Mouse (Mus musculus) testis, adult 2 months (tissue): ENCODE measurements around the gene Pik3c2a. TPM values are rescaled to one million over a fixed set of nuclear protein-coding genes. Genes with fewer than 3 reads are reported as not detected.

Experiments
- H3K27ac ChIP-seq: fragments of 200-500 bp; 2 replicates; pipeline ENCODE4 v1.5.1; 2012; ENCODE audit warnings: low read depth, low read length; ENCODE audit not compliant: control insufficient read depth, insufficient read depth
- H3K27me3 ChIP-seq: fragments of 200-500 bp; 2 replicates; pipeline ENCODE4 v1.6.1; 2012; ENCODE audit warnings: mild to moderate bottlenecking, low read length, moderate library complexity; ENCODE audit not compliant: control insufficient read depth, insufficient read depth
- H3K36me3 ChIP-seq: fragments of 200-500 bp; 2 replicates; pipeline ENCODE4 v1.6.1; 2012; ENCODE audit warnings: mild to moderate bottlenecking, low read length; ENCODE audit not compliant: control insufficient read depth, insufficient read depth
- H3K4me1 ChIP-seq: fragments of 200-500 bp; 2 replicates; pipeline ENCODE4 v1.6.1; 2012; ENCODE audit warnings: low read length; ENCODE audit not compliant: control insufficient read depth, insufficient read depth
- H3K4me3 ChIP-seq: fragments of 200-500 bp; 2 replicates; pipeline ENCODE4 v1.5.1; 2012; ENCODE audit warnings: low read depth, mild to moderate bottlenecking, low read length, moderate library complexity, mixed read lengths; ENCODE audit not compliant: control insufficient read depth
- CTCF ChIP-seq: fragments of 200-500 bp; IDR thresholded peaks from 2 replicates; pipeline ENCODE4 v1.5.1; 2012; ENCODE audit warnings: low read depth, mild to moderate bottlenecking, inconsistent platforms, low read length, moderate library complexity; ENCODE audit not compliant: control insufficient read depth, insufficient read depth, insufficient replicate concordance
- POLR2A ChIP-seq: fragments of 200-500 bp; IDR thresholded peaks from 2 replicates; pipeline ENCODE4 v1.6.1; 2012; ENCODE audit warnings: low read depth, mild to moderate bottlenecking, inconsistent platforms, low read length, moderate library complexity; ENCODE audit not compliant: control insufficient read depth
- polyA plus RNA-seq: library from polyadenylated mRNA; depleted of rRNA; stranded (reverse); fragments of >200 nt; gene quantifications from 2 replicates; pipeline ENCODE4 v1.2.3, GENCODE M21; 2012

Pik3c2a gene
- polyA plus RNA-seq, 1 experiment, result 5.6 TPM

- peak within 1 kb of the TSS; percentile 89 for H3K27ac ChIP-seq
- H3K36me3 ChIP-seq, result no peaks in the 10 kb centered on the region
- no peaks in the 10 kb centered on the region for H3K27me3 ChIP-seq
- H3K4me1 ChIP-seq, result no peaks in the 10 kb centered on the region
- TF ChIP-seq CTCF (no peak), POLR2A (peak; percentile 99)
- peak within 1 kb of the TSS; percentile 96 for H3K4me3 ChIP-seq
These were observed 109.3 kb downstream of the Pik3c2a start, which contains the start of gene Rps13 for GRCm38 (mm10) chr7:116333713-116334668. Gene Rps13, minus strand, starts transcription at chr7:116334195.

GRCm38 (mm10) chr7:116331246-116331645, 112.0 kb downstream of the Pik3c2a start:
- Histone ChIP-seq H3K27ac (no peak overlapping the region), H3K36me3 (no peaks in the 10 kb centered on the region), H3K4me3 (no peak overlapping the region), H3K27me3 (no peaks in the 10 kb centered on the region), H3K4me1 (no peaks in the 10 kb centered on the region)
- TF ChIP-seq POLR2A (no peak), CTCF (no peak)

GRCm38 (mm10) chr7:116329858-116330257, 113.4 kb downstream of the Pik3c2a start:
- no peaks in the 10 kb centered on the region for H3K27me3 ChIP-seq
- no peak for TF ChIP-seq POLR2A
- TF ChIP-seq CTCF, result no peak
- no peaks in the 10 kb centered on the region for H3K4me1 ChIP-seq
- H3K27ac ChIP-seq, result no peak overlapping the region
- no peaks in the 10 kb centered on the region for H3K36me3 ChIP-seq
- H3K4me3 ChIP-seq, result no peak overlapping the region

- Histone ChIP-seq H3K27ac (no peak overlapping the region), H3K4me3 (no peak overlapping the region), H3K27me3 (no peaks in the 10 kb centered on the region), H3K4me1 (no peaks in the 10 kb centered on the region), H3K36me3 (no peaks in the 10 kb centered on the region)
- TF ChIP-seq POLR2A (no peak), CTCF (no peak)
These were observed 114.5 kb downstream of the Pik3c2a start for GRCm38 (mm10) chr7:116328777-116329176.

- H3K4me3 ChIP-seq, result no peak overlapping the region
- no peak for TF ChIP-seq POLR2A
- TF ChIP-seq CTCF, result no peak
These were observed 115.3 kb downstream of the Pik3c2a start for GRCm38 (mm10) chr7:116327901-116328300.

GRCm38 (mm10) chr7:116323331-116323964, 119.8 kb downstream of the Pik3c2a start:
- Histone ChIP-seq H3K4me3 (no peak overlapping the region), H3K4me1 (no peaks in the 10 kb centered on the region), H3K36me3 (no peaks in the 10 kb centered on the region), H3K27me3 (no peaks in the 10 kb centered on the region), H3K27ac (no peak overlapping the region)
- no peak for TF ChIP-seq POLR2A
- peak; percentile 61; the same call in 1 of the 2 replicates for TF ChIP-seq CTCF

More at GRCm38 (mm10) chr7:116327901-116328300, 115.3 kb downstream of the Pik3c2a start:
- Histone ChIP-seq H3K27me3 (no peaks in the 10 kb centered on the region), H3K4me1 (no peaks in the 10 kb centered on the region), H3K36me3 (no peaks in the 10 kb centered on the region), H3K27ac (no peak overlapping the region)

GRCm38 (mm10) chr7:116309456-116309855, 133.8 kb downstream of the Pik3c2a start:
- H3K27ac ChIP-seq, result no peak overlapping the region
- no peaks in the 10 kb centered on the region for H3K36me3 ChIP-seq
- TF ChIP-seq CTCF (no peak), POLR2A (no peak)
- H3K27me3 ChIP-seq, result no peaks in the 10 kb centered on the region
- H3K4me3 ChIP-seq, result no peak overlapping the region
- H3K4me1 ChIP-seq, result peaks cover 13% of the 10 kb centered on the region
